Mouse (Mus musculus) left cerebral cortex, postnatal 36 days (tissue): Measurements from ENCODE around the gene Ccdc103. TPM values are rescaled to one million over a fixed set of nuclear protein-coding genes. Genes with fewer than 3 reads are reported as not detected.

Experiments
- DNase-seq, 2 experiments: peaks; one replicate each; pipeline ENCODE4 v3.0.0; 2021 to 2022; ENCODE audit warnings: low spot score in 2 of 2, mixed read lengths in 1 of 2
- intact Hi-C: fragments of 180-260 bp; cut with DNase I; formaldehyde crosslinking; loops from one replicate; pipeline ENCODE4 v1.15.1; 2025
- total RNA-seq, 2 experiments: library from RNA; stranded (reverse); gene quantifications; 2 replicates each; pipeline ENCODE4 v1.2.3; 2021

Gene Ccdc103
- total RNA-seq, 2 experiments from 2014 or later: 2.0 to 3.6 TPM

DNA sequence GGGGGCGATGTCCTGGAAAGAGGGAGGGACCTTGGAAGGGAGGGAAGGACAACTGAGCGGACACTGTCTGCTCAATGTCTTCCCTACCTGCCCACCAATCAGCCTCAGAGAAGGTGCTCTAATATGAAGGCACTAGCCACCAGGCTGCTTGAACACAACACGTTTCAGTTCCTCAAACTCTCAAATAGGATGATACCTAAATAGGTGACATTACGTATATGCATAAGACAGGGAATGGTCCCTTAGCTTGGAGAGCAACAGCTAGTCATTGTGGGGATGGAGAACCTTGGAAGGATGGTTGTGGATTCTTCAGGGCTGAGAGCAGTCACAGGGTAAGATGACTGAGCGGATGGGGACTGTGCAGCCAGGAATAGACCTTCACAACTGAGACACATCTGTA is 6.4 kb downstream of the Ccdc103 start:
- intact Hi-C loops: no loop called here
- no peak for DNase-seq

DNA sequence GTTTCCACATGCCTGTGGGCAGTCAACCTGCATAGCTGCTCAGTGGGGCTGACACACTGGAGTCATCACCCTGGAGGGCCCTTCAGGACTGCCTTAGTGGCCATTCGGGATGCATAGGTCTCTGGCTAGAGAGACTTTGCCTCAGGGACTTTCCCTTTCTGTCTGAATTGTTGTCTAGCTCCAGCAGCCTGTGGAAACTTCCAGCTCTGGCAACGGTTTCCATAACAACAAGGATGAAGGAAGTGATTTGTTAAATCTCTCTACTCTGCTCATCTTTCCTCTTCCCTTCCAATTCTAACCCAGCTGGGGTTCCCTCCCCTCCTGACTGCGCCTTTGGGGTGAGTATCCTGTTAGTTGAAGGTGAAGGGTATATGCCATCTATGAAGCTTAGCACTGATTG is 7.1 kb downstream of the Ccdc103 start:
- DNase-seq: peak; percentile 38 to 39
- intact Hi-C loops: no loop called here

DNA sequence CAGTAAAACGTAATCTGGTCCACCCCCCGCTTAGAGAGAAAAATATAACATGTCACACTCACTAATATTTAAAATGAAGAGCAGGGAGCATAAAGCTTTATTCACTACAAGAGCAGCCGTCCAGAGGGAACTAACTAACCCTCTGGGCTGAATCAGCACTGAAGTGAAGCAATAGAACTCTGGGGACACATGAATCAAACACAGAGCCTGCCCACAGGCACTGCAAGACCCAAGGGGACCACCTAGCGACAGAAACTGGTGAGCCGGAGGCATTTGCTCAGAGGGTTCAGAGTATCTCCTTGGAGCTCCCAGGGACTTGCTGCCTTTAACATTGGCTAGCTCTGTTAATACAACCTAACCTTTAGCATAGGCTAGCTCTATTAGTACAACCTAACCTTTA is 9.1 kb downstream of the Ccdc103 start:
- DNase-seq: no peak
- intact Hi-C loops: no loop called here

DNA sequence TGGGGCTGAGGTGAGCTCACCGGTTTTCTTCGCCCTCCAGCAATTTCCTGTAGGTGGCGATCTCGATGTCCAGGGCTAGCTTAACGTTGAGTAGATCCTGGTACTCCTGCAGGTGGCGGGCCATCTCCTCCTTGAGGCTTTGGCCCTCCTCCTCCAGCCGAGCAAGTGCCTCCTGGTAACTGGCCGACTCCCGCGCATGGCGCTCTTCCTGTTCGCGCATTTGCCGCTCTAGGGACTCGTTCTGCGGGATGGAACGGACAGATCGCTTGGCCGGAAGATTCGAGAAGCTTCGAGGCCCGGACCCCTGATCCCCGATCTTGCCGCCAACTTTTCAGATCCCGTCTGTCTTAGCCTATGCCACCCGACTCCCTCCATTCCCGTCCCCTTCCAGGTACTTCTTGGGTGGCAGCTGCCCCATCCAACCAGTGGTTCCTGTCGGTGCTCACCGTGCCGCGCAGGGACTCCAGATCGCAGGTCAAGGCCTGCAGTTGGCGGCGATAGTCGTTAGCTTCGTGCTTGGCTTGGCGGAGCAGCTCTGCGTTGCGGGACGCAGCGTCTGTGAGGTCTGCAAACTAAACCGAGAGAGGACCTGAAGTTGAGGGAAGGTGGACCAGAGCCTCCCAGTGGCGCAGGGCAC is 12.1 kb downstream of the Ccdc103 start:
- intact Hi-C loops: no loop called here
- peak in 1 of 2 experiments; percentile 21 for DNase-seq

DNA sequence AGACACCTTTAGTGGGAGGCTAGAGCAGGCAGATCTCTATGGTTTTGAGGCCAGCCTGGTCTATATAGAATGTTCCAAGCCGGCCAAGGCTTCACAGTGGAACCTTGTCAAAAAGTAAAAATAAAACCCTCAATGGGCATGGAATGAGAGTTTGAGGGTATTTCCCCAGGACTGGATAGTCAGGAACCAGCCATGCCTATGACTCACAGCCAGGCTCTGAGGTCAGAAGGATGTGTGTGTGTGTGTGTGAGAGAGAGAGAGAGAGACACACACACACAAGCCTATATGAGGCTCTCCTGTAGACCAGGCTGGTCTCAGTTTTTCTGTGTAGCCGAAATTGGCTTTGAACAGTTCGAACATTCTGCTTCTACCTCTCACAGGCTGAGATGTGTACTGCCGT is 13.7 kb downstream of the Ccdc103 start:
- intact Hi-C loops: no loop called here
- no peak for DNase-seq

DNA sequence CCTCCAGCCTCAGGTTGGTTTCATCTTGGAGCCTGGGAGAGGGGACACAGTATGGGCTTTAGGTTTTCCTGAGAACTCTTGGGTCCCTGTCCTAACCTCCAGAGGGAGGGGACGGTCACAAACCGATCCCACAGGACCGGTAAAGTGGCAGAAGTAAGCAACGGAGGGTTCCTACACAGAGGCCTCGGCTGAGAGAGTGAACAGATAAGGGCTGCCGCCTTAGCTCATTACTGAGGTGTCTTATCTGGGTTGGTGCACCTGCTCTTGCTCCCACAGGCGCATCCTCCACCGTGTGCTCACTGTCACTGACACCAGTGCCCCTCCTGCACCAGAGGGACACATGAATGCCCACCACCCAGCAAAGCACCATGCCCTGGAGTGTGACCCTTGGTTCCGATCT is 14.8 kb downstream of the Ccdc103 start:
- intact Hi-C loops: no loop called here
- no peak for DNase-seq

DNA sequence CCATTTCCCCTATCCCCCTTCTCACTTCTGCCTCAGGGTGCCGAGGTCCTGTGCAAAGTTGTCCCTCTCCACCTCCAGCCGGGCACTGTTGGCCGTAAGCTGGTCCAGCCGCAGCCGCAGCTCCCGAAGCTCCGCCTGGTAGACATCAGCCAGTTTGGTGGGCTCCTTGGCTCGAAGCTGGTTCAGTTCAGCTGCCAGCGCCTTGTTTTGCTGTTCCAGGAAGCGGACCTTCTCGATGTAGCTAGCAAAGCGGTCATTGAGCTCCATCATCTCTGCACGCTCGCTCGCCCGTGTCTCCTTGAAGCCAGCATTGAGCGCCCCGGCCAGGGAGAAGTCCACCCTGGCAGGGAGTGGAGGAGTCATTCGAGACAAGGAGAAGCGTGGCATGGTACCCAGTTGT is 15.6 kb downstream of the Ccdc103 start:
- DNase-seq: no peak
- intact Hi-C loops: no loop called here

DNA sequence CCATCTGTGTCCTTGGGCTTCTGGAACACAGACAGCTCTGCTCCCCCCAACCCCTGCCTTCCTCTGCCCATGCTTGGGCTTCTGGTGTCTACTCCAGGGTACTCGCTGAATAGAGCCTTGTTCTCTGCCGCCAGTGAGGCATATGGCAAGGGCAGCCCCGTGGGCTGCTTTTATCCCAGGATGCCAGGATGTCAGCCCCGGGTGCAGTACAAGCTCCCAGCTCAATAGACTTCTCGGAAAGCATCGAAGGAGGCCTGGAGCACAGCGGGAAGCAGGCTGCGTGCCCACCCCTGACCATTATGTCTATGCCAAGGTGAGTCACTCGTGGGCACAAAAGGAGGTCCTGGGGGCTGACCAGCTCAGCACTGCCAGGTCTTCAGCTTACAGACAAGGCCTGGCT is 17.4 kb downstream of the Ccdc103 start:
- DNase-seq: no peak
- intact Hi-C loops: no loop called here

DNA sequence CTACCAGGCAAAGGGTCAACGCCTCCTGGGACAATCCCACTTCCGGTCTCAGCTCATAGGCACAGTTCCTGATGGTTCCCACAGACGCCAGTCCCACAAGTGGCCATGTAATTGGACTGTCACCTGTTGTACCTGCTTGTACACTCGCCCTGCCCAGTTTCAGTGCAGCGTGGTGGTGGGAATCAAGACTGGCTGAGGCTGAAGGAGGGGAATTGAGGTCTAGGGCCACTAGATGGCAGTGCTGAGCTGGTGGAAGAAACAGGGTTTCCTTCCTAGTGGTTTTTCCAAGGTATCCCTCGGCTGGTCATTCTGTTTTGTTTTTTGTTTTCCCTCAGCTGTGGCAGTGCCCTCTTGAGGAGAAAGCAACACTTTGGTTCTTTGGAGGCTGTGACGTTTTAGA is 19.8 kb downstream of the Ccdc103 start, which contains the start of gene Gfap:
Gene Gfap (minus strand): TSS at position 150 of the 400 bp plus-strand sequence.
- intact Hi-C loops: loop anchor here (2.0 kb wide), 2 partner anchors 92 to 154 kb away; no protein-coding TSS in a partner anchor
- peak; percentile 72 to 78 for DNase-seq

DNA sequence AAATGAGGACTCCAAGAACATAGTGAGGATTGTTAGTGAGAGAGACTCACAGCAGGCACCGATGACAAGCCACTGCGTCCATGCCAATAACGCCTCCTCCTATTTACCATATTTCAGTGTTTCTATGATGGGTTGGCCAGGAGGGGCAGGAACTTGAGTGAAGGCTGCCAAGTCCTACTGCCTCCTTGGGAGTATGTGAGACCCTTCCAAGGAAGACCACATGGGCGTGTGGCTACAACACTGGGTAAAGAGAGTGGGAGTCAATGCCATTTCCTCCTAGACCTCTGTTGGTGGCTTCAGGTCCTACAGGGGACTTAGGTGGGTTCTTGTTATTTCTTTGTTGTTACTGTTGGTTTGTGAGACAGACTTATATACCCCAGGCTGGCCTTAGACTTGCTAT is 20.2 kb downstream of the Ccdc103 start:
- DNase-seq: no peak
- intact Hi-C loops: loop anchor here (2.0 kb wide), 2 partner anchors 92 to 154 kb away; no protein-coding TSS in a partner anchor

DNA sequence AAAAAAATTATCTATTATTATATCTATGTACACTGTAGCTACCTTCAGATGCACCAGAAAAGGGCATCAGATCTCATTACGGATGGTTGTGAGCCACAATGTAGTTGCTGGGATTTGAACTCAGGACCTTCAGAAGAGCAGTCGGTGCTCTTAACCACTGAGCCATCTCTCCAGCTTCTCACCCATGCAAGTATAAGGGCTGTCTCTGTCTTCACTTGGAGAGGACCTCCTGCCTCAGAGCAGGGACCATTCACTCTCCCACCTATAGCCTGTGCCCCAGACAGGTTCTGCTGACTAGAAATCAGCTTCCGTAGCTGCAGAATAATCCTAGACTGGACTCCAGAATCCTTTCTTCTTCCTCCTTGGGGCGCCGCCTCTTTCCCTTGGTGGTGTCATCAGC is 21.1 kb downstream of the Ccdc103 start:
- no peak for DNase-seq
- intact Hi-C loops: no loop called here

DNA sequence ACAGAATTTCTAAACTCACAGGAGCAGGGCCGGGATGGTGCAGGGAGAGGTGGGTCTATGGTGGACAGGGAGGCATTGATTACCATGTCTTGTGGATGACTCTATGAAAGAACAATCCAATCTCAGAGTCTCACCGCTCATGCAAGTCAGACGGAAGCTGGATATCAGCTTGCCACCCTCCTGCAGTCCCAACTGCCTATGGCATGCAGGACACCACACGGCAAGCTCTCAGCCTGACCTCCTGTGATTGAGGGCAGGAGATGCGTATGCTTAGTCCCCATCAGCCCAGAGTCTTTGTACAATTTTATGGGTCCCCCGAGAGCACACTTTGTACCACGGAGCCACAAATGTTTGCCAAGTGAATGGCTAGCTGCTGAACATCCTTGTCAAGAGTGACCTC is 22.6 kb downstream of the Ccdc103 start:
- intact Hi-C loops: no loop called here
- DNase-seq: no peak

DNA sequence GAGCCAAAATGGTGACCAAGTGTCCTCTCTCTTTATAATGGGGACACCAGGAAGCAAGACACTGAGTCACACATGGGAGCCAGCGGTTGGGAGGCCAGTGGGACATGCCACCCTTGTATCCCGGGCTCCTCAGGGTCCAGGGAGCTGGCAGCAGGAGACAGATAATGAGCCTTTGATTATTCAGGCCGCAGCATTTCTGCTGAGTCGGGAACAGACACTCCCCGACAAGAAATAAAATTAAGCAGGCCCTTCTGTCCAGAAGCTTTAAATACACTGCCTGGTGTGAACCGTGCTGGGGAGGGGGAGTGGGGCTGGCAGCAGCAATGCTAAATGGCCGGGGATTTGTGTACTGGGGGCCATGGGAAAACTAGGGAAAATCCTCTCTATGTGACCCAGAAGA is 30.4 kb downstream of the Ccdc103 start:
- intact Hi-C loops: loop anchor here (5.0 kb wide), 1 partner anchor 36 kb away; the partner anchor contains the start of gene C1ql1
- DNase-seq: no peak

DNA sequence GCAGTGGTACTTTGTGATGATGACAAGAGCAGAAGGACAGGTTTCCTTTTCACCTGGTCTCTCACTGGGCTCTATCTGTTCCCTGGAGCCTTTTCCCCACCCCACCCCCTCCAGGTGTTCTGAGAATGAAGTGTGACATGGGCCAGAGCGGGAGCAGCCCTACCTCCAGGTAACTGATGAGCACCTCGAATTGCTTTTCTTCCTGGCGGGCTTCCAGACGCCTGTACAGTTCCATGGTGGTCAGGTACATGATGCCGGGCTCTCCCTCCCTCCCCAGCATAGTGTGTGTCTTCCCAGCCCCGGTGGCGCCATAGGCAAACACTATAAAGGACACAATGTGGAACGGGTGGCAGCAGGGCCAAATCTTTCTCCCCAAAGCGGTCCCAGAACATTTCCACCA is 34.4 kb downstream of the Ccdc103 start:
- intact Hi-C loops: no loop called here
- DNase-seq: no peak

DNA sequence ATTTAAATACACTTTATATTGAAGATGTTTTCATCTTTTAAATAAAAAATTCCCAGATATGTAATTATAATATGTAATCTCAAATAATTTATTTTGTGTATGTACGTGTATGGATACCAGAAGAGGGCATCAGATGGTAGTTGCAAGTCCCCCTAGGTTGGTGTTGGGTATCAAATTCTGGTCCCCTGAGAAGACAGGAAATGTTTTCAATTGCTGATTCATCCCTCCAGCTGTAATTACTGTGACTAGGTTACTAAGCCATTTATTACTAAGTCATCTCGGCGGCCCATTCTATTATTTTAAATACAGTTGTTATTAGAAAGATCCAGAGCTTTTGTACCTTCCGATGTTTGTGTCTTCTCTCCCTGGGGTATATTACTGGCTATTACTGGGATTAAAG is 37.1 kb downstream of the Ccdc103 start:
- intact Hi-C loops: no loop called here
- DNase-seq: no peak

DNA sequence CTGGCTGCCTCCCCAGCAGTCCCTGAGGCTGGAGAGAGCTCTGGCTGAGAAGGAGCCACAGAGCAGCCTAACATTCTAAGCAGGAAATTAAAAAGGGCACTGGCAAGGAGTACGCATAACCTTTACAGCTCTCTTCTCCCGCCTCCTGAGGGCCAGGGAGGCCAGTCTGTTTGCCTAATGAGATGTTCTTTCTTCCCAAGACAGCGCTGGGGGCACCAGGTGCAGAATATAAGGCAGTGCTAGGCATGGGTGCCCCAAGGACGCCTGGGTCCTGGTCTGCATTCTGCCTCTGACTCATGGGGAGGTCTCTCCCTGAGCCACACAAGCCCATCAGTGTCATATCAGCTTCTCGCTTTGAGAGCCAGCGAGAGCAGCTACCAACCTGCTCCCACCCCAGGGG is 40.5 kb downstream of the Ccdc103 start:
- intact Hi-C loops: no loop called here

DNA sequence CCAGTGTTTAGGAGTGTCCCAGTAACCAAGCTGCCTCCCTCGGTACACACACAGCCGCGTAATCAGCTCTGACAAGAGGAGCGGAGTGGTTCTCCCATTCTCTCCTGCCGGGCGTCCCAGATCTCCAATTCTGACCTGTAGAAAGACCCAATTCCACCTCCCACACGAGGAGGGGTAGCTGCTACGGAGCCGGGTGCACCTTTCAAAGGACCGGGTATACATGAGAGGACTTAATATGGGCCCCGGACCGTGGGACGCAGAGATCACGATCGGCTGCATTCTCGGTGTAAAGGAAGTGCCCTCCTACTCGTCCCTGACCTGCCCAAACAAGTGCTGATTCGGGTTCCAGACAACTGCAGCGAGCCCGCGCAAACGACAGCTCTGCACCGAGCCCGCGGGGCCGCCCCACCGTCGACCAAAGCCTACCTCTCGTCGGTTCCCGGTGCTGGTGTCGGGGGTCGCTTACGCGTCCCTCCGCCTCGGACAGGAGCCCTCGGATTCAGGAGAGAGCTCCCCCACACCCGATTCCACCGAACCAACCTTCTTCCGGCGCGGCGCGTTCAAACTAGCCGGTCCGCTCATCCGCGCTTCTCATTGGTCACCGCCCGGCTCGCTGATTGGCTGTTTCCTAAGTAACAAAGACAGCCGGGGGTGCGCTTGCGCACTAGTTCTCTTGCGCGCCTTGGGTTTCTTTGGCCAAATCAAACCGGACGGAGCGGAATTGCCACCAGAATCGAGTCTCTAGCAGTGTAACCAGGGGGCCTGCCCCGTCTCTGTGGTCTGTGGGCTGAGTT is 43.8 kb downstream of the Ccdc103 start, which contains the start of gene Kif18b:
Gene Kif18b (minus strand): TSS at position 568 of the 794 bp plus-strand sequence.
- peak; percentile 90 to 91 for DNase-seq
- intact Hi-C loops: no loop called here

More for the DNA sequence above, 40.5 kb downstream of the Ccdc103 start:
- no peak for DNase-seq

DNA sequence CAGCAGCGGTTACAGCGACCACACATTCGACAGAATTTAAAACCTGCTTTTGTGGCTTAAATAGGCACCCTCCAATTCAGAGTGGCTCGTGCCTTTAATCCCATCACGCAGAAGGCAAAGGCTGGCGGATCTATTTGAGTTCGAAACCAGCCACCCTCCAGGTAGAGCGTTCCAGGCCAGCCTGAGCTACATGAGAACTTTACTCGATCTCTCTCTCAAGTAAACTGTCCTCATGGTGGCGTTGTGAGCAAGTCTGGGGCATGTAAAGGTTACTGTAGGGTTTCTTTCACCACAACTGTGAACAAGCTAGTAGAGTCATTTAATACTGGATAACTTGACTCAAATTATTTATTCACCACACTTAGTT is 44.3 kb downstream of the Ccdc103 start:
- intact Hi-C loops: no loop called here
- no peak for DNase-seq

DNA sequence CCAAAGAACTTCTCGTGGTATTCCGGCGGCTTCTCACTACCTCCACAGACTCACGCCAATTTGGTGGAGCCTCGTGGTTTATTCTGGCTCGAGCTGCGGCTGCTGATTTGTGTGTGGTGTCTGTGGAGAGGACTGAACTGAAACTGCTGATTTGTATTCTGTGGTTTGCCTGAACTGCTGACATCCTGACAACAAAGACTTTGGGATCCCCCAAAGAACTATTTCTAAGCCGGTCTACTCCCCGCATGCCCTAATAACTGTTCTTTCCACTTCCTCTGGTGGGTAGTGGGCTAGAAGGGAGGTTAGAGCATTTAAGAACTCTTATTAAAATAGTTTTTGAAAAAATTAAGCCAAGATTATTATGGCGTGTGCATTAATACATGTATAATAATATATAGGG is 49.7 kb downstream of the Ccdc103 start:
- intact Hi-C loops: no loop called here
- no peak for DNase-seq
